Mouse (Mus musculus): ENCODE measurements around the gene Rps13. TPM values are rescaled to one million over a fixed set of nuclear protein-coding genes. Genes with fewer than 3 reads are reported as not detected.
A peak's percentile ranks its signal among the peaks of the same experiment; 100 is the strongest.

Gene Rps13
- polyA plus RNA-seq, 1 experiment from 2014 or later: 954 TPM

DNA sequence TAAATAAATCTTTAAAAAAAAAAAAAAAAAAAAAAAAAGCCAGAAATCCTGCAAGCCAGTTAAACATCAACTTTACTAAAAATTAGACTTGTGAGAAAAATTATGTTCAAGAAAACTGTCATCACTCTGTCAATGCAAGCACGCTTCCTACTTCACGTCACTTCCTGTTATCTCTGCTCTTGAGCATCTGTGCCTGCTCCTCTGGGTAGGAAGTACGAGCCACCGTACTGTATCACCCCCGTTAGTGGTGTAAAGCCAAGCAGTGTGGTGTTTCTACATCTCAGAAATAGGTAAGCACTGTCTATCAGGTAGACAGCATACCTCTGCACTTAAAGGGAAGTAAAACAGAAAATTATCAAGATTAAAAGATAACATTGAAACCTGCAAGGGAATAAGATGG, 6.1 kb downstream of the Rps13 start:
- 89% methylated on average over 5 of the region's 5 CpGs for WGBS
- Histone ChIP-seq H3K4me3 (ENCODE audit: low read length) (no peak overlapping the region), H3K4me1 (ENCODE audit: control insufficient read depth, insufficient read depth, low read length) (peaks cover under 1% of the 10 kb centered on the region; the same call in 1 of the 2 replicates), H3K27me3 (ENCODE audit: control insufficient read depth, insufficient read depth, low read length) (no peaks in the 10 kb centered on the region), H3K27ac (ENCODE audit: low read depth, low read length) (no peak overlapping the region), H3K9me3 (ENCODE audit: control insufficient read depth, low read length) (no peaks in the 10 kb centered on the region), H3K4me2 (replicated peaks; ENCODE audit: low read depth, low read length) (no peak overlapping the region), H3K9ac (ENCODE audit: low read depth, low read length) (no peak overlapping the region), H3K36me3 (ENCODE audit: control insufficient read depth, insufficient read depth, low read length) (peaks cover 34% of the 10 kb centered on the region)
- ATAC-seq (ENCODE audit: low FRiP score, low TSS enrichment): no peak

DNA sequence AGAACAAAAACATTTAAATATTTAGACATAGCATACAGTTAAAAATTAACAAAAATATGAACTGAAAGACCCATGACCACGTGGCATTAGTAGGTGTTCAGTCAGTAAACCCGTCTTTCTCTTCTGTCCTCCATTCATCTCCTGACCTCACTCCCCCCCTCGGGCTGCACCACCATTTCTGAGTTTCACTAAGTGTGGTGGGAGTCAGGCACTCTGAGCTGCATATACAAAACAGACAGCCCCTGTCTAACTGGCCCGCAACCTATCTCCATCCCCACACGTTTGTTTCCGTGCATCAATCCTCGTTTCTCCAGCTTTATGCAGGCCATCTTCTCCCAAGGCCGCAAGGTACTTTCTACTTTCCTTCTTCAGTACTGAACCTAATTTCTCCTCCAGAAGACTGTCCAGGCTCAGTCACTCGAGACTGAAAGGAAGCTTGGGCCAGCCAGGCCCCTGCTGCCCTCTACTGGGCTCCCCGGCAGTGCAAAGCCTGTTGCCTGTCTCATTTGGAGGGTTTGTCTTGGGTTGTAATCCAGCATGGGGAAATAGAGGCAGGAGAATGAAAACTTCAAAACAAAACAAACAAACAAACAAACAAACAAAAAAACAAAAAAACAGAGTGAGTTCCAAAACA, 10.5 kb downstream of the Rps13 start:
- no peaks in the 10 kb centered on the region for H3K4me1 ChIP-seq (ENCODE audit: control insufficient read depth, insufficient read depth, low read length)
- H3K4me2 ChIP-seq (replicated peaks; ENCODE audit: low read depth, low read length): no peak overlapping the region
- H3K9me3 ChIP-seq (ENCODE audit: control insufficient read depth, low read length): no peaks in the 10 kb centered on the region
- WGBS: 32% methylated on average over 10 of the region's 10 CpGs
- peak; percentile 79 for ATAC-seq (ENCODE audit: low FRiP score, low TSS enrichment)
- no peaks in the 10 kb centered on the region for H3K27me3 ChIP-seq (ENCODE audit: control insufficient read depth, insufficient read depth, low read length)
- H3K36me3 ChIP-seq (ENCODE audit: control insufficient read depth, insufficient read depth, low read length): no peaks in the 10 kb centered on the region
- no peak overlapping the region for H3K9ac ChIP-seq (ENCODE audit: low read depth, low read length)
- no peak overlapping the region for H3K4me3 ChIP-seq (ENCODE audit: low read length)
- H3K27ac ChIP-seq (ENCODE audit: low read depth, low read length): no peak overlapping the region

DNA sequence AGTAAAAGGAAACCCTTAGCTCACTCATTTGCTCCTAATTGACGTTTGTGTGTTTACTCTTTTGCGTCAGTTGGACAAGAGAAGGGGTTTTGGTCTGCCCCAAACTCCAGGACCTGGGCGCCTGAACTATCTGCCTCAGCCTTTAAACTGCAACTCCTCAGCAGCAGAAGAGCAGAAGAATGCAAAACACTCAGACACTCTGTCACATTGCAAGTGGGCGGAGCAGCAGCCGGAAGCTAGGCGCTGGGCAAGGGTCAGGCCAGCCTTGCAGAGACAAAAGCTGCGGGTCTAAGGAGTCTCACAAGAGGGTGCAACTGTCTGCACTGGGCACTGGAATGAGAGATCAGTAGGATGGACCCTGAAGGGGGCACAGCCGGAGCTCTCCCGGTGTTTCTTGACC, 24.5 kb downstream of the Rps13 start:
- Histone ChIP-seq H3K4me1 (ENCODE audit: control insufficient read depth, insufficient read depth, low read length) (peaks cover 13% of the 10 kb centered on the region), H3K4me3 (ENCODE audit: low read length) (no peak overlapping the region), H3K27ac (ENCODE audit: low read depth, low read length) (no peak overlapping the region), H3K9ac (ENCODE audit: low read depth, low read length) (no peak overlapping the region), H3K9me3 (ENCODE audit: control insufficient read depth, low read length) (no peaks in the 10 kb centered on the region), H3K4me2 (replicated peaks; ENCODE audit: low read depth, low read length) (peak overlapping the region; percentile 9; the same call in 1 of the 2 replicates), H3K36me3 (ENCODE audit: control insufficient read depth, insufficient read depth, low read length) (no peaks in the 10 kb centered on the region), H3K27me3 (ENCODE audit: control insufficient read depth, insufficient read depth, low read length) (peaks cover 12% of the 10 kb centered on the region)
- no peak for ATAC-seq (ENCODE audit: low FRiP score, low TSS enrichment)
- WGBS: 20% methylated on average over 9 of the region's 9 CpGs

DNA sequence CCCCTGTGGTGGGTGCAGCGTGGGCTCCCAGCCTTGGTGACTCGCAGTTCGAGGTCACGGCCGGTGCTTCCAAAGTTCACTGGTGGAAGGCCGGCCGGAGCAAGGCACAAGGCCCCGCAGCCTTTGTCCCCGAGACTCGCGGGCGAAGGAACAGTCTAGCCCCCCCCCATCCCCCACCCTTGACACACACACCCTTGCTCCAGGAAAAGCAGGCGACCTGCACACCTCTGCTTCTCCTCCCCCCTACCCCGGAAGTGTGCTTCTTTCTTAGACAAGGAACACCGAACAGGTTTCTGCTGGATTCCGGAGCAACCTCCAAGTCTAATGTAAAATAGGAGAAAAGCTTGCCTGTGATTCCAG, 25.4 kb downstream of the Rps13 start:
- Histone ChIP-seq H3K4me3 (ENCODE audit: low read length) (peak overlapping the region; percentile 76), H3K27ac (ENCODE audit: low read depth, low read length) (peak overlapping the region; percentile 65), H3K9me3 (ENCODE audit: control insufficient read depth, low read length) (no peaks in the 10 kb centered on the region)

DNA sequence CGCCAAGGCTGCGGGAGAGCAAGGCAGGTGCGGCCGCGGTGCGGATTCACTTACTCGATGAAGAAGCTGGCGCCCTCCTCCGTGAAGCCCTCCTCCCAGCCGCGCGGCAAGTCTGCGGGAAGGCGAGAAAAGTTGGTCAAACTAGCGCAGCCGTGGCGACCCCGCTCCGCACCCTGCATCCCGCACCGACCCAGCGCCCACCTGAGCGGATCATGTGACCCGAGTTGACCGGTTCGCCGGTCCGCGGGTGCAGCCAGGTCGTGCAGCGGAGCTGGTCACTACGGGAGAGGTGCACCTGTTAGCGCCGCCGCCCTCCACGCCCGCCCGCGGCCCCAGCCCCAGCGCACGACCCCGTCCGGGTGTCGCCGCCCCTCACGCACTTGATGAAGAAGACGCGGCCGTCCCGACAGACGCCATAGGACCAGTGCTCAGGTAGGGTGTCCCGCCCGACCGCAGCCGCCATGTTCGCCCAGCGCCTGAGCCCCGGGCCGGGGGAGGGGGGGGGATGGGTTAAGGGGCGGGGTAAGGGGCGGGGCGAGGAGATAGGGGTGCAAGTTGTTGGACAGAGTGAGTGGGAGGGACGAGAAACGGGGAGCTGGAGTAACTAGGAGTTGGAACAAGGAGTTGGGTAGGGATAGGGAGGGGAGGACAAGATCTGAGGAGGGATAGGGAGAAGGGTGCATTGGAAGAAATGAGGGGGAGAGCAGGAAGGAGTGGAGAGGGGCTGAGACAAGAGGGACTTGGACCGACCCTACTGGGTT, 25.9 kb downstream of the Rps13 start, which contains the start of gene Plekha7:
TSS of gene Plekha7 (minus strand) at position 506 of the 761 bp plus-strand sequence.
- Histone ChIP-seq H3K4me3 (ENCODE audit: low read length) (peak within 1 kb of the TSS; percentile 76), H3K4me1 (ENCODE audit: control insufficient read depth, insufficient read depth, low read length) (peaks cover 13% of the 10 kb centered on the region), H3K27me3 (ENCODE audit: control insufficient read depth, insufficient read depth, low read length) (peaks cover 12% of the 10 kb centered on the region), H3K9me3 (ENCODE audit: control insufficient read depth, low read length) (no peaks in the 10 kb centered on the region), H3K36me3 (ENCODE audit: control insufficient read depth, insufficient read depth, low read length) (no peaks in the 10 kb centered on the region), H3K4me2 (replicated peaks; ENCODE audit: low read depth, low read length) (peak within 1 kb of the TSS; percentile 97), H3K27ac (ENCODE audit: low read depth, low read length) (peak within 1 kb of the TSS; percentile 69), H3K9ac (ENCODE audit: low read depth, low read length) (peak within 1 kb of the TSS; percentile 65)
- under 1% methylated on average over 45 of the region's 65 CpGs for WGBS
- ATAC-seq (ENCODE audit: low FRiP score, low TSS enrichment): peak; percentile 74

More for the DNA sequence above, 25.4 kb downstream of the Rps13 start:
- 2% methylated on average over 16 of the region's 16 CpGs for WGBS
- peak; percentile 21 for ATAC-seq (ENCODE audit: low FRiP score, low TSS enrichment)
- Histone ChIP-seq H3K36me3 (ENCODE audit: control insufficient read depth, insufficient read depth, low read length) (no peaks in the 10 kb centered on the region), H3K9ac (ENCODE audit: low read depth, low read length) (peak overlapping the region; percentile 37; the same call in 1 of the 2 replicates), H3K4me1 (ENCODE audit: control insufficient read depth, insufficient read depth, low read length) (peaks cover 13% of the 10 kb centered on the region), H3K27me3 (ENCODE audit: control insufficient read depth, insufficient read depth, low read length) (peaks cover 12% of the 10 kb centered on the region), H3K4me2 (replicated peaks; ENCODE audit: low read depth, low read length) (peak overlapping the region; percentile 97)

DNA sequence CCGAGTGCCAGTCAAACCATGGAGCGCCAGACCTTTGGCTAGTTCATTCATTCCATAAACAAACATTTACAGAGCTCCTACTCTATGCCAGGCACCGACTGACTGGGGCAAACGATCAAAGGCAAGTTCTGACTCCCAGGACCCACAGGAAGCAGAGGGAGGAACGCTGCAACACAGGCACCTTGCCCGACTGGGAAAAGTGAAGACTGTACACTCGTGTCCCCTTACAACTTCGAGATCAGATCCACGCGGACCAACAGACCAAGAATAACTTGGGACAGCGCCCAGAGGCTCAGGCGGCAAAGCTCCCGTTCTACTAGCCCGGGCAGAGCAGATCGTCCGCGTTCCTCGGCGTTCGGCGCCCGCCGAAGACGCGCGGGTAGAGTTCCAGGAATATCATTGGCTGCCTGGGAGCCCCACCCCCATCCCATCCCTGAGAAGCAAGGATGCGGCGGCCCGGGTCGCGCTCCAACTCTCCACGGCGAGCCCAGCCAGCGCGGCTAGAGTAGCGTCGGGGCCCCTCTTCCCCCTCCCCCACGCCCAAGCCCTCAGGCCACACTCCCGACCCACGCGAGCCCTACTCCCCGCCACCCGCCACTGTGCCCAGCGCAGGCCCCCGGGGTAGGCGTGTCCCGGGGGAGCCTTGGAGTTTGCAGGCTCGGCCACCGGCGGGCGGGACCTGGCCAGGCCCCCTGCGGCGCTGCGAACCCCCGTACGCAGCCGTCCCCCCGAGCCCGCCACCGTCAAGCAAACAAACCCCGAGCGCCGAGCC, 26.7 kb downstream of the Rps13 start:
- no peaks in the 10 kb centered on the region for H3K36me3 ChIP-seq (ENCODE audit: control insufficient read depth, insufficient read depth, low read length)
- peaks cover 13% of the 10 kb centered on the region for H3K4me1 ChIP-seq (ENCODE audit: control insufficient read depth, insufficient read depth, low read length)
- no peaks in the 10 kb centered on the region for H3K9me3 ChIP-seq (ENCODE audit: control insufficient read depth, low read length)
- ATAC-seq (ENCODE audit: low FRiP score, low TSS enrichment): peak; percentile 72
- peaks cover 12% of the 10 kb centered on the region for H3K27me3 ChIP-seq (ENCODE audit: control insufficient read depth, insufficient read depth, low read length)
- peak overlapping the region; percentile 76 for H3K4me3 ChIP-seq (ENCODE audit: low read length)
- peak overlapping the region; percentile 69; the same call in 1 of the 2 replicates for H3K27ac ChIP-seq (ENCODE audit: low read depth, low read length)
- H3K4me2 ChIP-seq (replicated peaks; ENCODE audit: low read depth, low read length): peak overlapping the region; percentile 97
- WGBS: 1% methylated on average over 62 of the region's 63 CpGs
- peak overlapping the region; percentile 65 for H3K9ac ChIP-seq (ENCODE audit: low read depth, low read length)

DNA sequence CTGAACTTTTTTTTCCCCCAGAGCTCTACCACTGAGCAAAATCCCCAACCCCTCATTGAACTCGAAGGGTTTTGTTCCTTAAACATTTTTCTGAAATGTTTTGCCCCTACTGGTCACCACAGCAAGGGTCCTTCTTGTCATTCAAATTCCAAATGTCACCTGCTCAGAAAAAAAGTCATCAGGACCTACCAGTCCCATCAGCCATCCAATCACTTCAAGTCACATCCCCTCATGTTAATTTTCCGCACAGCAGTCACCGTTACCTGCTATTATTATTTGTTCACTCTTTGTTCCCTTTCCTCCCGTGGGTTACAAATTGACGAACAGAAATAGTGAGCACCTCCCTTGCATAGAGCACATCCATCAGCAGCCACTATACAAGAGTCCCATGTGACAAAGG, 27.4 kb downstream of the Rps13 start:
- Histone ChIP-seq H3K9ac (ENCODE audit: low read depth, low read length) (no peak overlapping the region), H3K4me1 (ENCODE audit: control insufficient read depth, insufficient read depth, low read length) (peaks cover 13% of the 10 kb centered on the region), H3K4me2 (replicated peaks; ENCODE audit: low read depth, low read length) (peak overlapping the region; percentile 97), H3K27ac (ENCODE audit: low read depth, low read length) (no peak overlapping the region), H3K9me3 (ENCODE audit: control insufficient read depth, low read length) (no peaks in the 10 kb centered on the region), H3K36me3 (ENCODE audit: control insufficient read depth, insufficient read depth, low read length) (no peaks in the 10 kb centered on the region), H3K27me3 (ENCODE audit: control insufficient read depth, insufficient read depth, low read length) (peaks cover 12% of the 10 kb centered on the region), H3K4me3 (ENCODE audit: low read length) (peak overlapping the region; percentile 76)
- ATAC-seq (ENCODE audit: low FRiP score, low TSS enrichment): no peak
- 18% methylated on average over 5 of the region's 5 CpGs for WGBS

DNA sequence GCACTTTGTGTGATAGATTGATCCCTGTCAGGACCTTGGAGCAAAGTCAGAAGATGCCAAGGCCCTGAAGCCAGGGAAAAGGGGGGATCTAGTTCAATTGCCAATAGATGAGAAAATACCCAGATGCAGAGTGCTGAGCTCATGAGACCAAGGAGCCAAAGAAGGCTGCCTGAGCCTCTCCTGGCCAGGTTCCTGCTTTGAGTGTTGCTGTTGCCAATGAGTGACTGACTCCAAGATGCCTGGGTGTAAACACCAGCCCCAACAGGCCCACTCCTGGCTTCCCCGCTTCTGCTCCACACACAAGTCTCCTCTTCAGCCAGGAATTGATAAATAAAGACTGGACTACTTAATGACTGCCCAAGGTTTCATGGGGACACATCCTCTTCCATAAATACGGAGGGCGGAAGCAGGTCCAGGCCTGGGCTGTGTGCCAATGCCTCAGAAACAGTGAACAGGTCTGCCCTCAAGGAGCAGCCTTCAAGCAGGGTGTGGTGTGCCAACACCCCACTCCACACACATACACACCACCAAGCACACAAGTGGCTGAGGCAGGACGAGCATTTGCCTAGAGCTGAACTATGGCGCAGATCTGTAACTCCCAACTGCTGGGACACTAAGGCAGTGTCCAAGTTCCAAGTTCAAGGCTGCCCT, 32.2 kb downstream of the Rps13 start:
- H3K27me3 ChIP-seq (ENCODE audit: control insufficient read depth, insufficient read depth, low read length): peaks cover 6% of the 10 kb centered on the region; the same call in 1 of the 2 replicates
- no peak for ATAC-seq (ENCODE audit: low FRiP score, low TSS enrichment)
- H3K4me1 ChIP-seq (ENCODE audit: control insufficient read depth, insufficient read depth, low read length): peaks cover 2% of the 10 kb centered on the region; the same call in 1 of the 2 replicates
- H3K4me2 ChIP-seq (replicated peaks; ENCODE audit: low read depth, low read length): no peak overlapping the region
- no peak overlapping the region for H3K27ac ChIP-seq (ENCODE audit: low read depth, low read length)
- no peak overlapping the region for H3K4me3 ChIP-seq (ENCODE audit: low read length)
- WGBS: 95% methylated on average over 5 of the region's 5 CpGs
- H3K9ac ChIP-seq (ENCODE audit: low read depth, low read length): no peak overlapping the region
- H3K9me3 ChIP-seq (ENCODE audit: control insufficient read depth, low read length): no peaks in the 10 kb centered on the region
- H3K36me3 ChIP-seq (ENCODE audit: control insufficient read depth, insufficient read depth, low read length): no peaks in the 10 kb centered on the region

Measured in kidney, embryonic 14.5 days (tissue).